Mouse (Mus musculus) midbrain, postnatal 0 days (tissue): ENCODE measurements around the gene Grm8. TPM values are rescaled to one million over a fixed set of nuclear protein-coding genes. Genes with fewer than 3 reads are reported as not detected.

ENCODE experiments used
- ATAC-seq: fragments of 200-750 bp; cut with Nextera tagmentation; 2 replicates; pipeline ENCODE4 v1.8.0; 2017; ENCODE audit warnings: moderate number of reproducible peaks, mild to moderate bottlenecking, moderate TSS enrichment, moderate library complexity; ENCODE audit not compliant: low FRiP score
- DNase-seq: peaks from one replicate; pipeline ENCODE4 v3.0.0-alpha.2; 2015; ENCODE audit warnings: low spot score
- H3K27ac ChIP-seq: fragments of 300-500 bp; sonication (generic); 2 replicates; pipeline ENCODE4 v1.5.1; 2014; ENCODE audit warnings: low read depth, mild to moderate bottlenecking, low read length, mixed read lengths
- H3K27me3 ChIP-seq: fragments of 300-500 bp; sonication (generic); 2 replicates; pipeline ENCODE4 v1.6.1; 2014; ENCODE audit warnings: low read length, control low read depth, mixed read lengths; ENCODE audit not compliant: insufficient read depth
- H3K36me3 ChIP-seq: fragments of 300-500 bp; sonication (generic); 2 replicates; pipeline ENCODE4 v1.6.1; 2014; ENCODE audit warnings: low read length, control low read depth, mixed read lengths; ENCODE audit not compliant: insufficient read depth
- H3K4me1 ChIP-seq: fragments of 300-500 bp; sonication (generic); 2 replicates; pipeline ENCODE4 v1.6.1; 2014; ENCODE audit warnings: mild to moderate bottlenecking, control low read depth, antibody characterized with exemption, low read length, mixed read lengths; ENCODE audit not compliant: insufficient read depth
- H3K4me2 ChIP-seq: fragments of 300-500 bp; sonication (generic); 2 replicates; pipeline ENCODE4 v1.6.1; 2014; ENCODE audit warnings: low read depth, mild to moderate bottlenecking, low read length, mixed read lengths; ENCODE audit not compliant: poor library complexity, severe bottlenecking
- H3K4me3 ChIP-seq: fragments of 300-500 bp; sonication (generic); 2 replicates; pipeline ENCODE4 v1.5.1; 2014; ENCODE audit warnings: low read depth, mild to moderate bottlenecking, low read length, moderate library complexity
- H3K9ac ChIP-seq: fragments of 300-500 bp; sonication (generic); replicated peaks from 2 replicates; pipeline ENCODE4 v1.6.1; 2014; ENCODE audit warnings: mild to moderate bottlenecking, low read length, moderate library complexity, mixed read lengths; ENCODE audit not compliant: poor library complexity, severe bottlenecking
- H3K9me3 ChIP-seq: fragments of 300-500 bp; sonication (generic); 2 replicates; pipeline ENCODE4 v1.6.1; 2016; ENCODE audit warnings: low read length, control low read depth
- CTCF ChIP-seq: IDR thresholded peaks from 2 replicates; pipeline ENCODE4 v1.5.1; 2016; ENCODE audit warnings: antibody characterized with exemption, mild to moderate bottlenecking
- WGBS: fragments of 180-500 bp; shearing (Covaris S2); extraction: QIAGEN DNeasy Blood & Tissue Kit; methylation state at CpG from one replicate; pipeline ENCODE4 v1.1.7; 2014; 5-methylcytosine and 5-hydroxymethylcytosine counted together
- polyA plus RNA-seq: library from polyadenylated mRNA; unstranded; fragments of >200 nt; fragmentation: Nextera tagmentation; extraction: Ambion mirVana; gene quantifications from 2 replicates; pipeline ENCODE4 v1.2.1, GENCODE M21; 2015
- total RNA-seq: library from RNA; depleted of rRNA; stranded (reverse); fragments of >200 nt; gene quantifications from 2 replicates; pipeline ENCODE4 v1.2.3, GENCODE M21; 2014

Gene Grm8
- total and polyA plus RNA-seq, 2 experiments from 2014 or later = 17.4 to 25.8 TPM

DNA sequence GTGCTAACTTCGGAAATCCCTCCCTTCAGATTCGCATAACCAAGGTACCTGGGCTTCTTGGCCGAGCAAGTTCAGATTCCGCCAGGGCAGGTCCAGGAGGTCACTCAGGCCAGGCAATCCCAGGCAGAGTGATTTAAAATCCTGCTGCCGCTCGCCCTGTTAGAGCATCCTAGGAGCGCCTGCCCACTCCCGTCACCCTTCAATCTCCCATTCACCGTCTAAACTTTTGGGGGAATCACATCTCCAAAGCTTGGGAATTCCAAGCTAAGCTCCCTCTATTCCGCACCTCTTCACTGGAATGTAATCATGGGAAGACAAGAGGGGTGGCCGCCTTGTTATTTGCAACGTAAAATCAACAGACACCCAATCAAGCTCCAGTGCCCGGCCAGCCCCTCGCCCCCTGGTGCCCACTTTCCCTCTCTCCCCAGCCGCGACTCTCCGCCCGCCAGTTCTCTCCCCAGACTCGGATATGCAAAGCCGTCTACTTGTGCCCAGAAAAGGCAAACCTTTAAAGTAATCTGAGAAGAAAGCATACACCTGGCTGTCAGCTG, 652 bp downstream of the Grm8 start:
- WGBS = under 1% methylated on average over 20 of the region's 20 CpGs

GRCm38 (mm10) chr6:28133206-28134063, 1.5 kb downstream of the Grm8 start:
- H3K27me3 ChIP-seq = 0 out of 2 replicates have a peak, but pooled peaks cover 7% of the 10 kb centered on the region
- peak overlapping the region; percentile 62 for H3K9ac ChIP-seq
- no peaks in the 10 kb centered on the region for H3K9me3 ChIP-seq
- 0 out of 2 replicates have a peak, but pooled peaks have one; percentile 11 for ATAC-seq
- H3K36me3 ChIP-seq = no peaks in the 10 kb centered on the region
- WGBS = 2% methylated on average over 33 of the region's 38 CpGs
- peak overlapping the region; percentile 91 for H3K4me2 ChIP-seq
- peak overlapping the region; percentile 65 for H3K27ac ChIP-seq
- DNase-seq = peak; percentile 24
- TF ChIP-seq CTCF = no peak
- peak overlapping the region; percentile 68 for H3K4me3 ChIP-seq
- peaks cover 9% of the 10 kb centered on the region; the same call in 1 of the 2 replicates for H3K4me1 ChIP-seq

More for the DNA sequence above, 652 bp downstream of the Grm8 start:
- DNase-seq (peak; percentile 34), ATAC-seq (no peak)
- peak; percentile 58 for TF ChIP-seq CTCF
- no peaks in the 10 kb centered on the region for H3K36me3 ChIP-seq
- H3K4me2 ChIP-seq = peak overlapping the region; percentile 91
- H3K4me3 ChIP-seq = peak overlapping the region; percentile 68
- 0 out of 2 replicates have a peak, but pooled peaks cover 7% of the 10 kb centered on the region for H3K27me3 ChIP-seq
- H3K9me3 ChIP-seq = no peaks in the 10 kb centered on the region
- no peak overlapping the region for H3K27ac ChIP-seq
- peaks cover 9% of the 10 kb centered on the region; the same call in 1 of the 2 replicates for H3K4me1 ChIP-seq
- peak overlapping the region; percentile 62 for H3K9ac ChIP-seq

DNA sequence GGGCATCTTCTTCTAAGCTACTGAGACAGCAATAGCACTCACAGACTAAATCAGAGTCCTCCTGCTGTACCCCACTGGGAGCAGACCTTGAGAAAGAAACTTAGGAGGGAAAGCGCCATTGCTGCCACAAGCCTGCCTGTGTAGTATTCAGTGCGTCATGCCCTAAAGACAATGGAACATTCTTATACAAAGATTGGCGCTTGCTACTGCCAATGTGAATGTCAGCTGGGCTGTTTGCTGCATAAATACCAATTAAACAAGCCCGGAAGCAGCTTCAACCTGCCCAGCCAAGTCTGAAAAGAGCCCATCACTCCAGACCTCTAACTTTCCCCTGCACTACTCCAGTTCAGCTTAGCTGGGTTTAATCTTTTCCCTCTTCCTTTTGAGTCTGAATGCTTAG, 2.9 kb downstream of the Grm8 start:
- H3K4me2 ChIP-seq = peak overlapping the region; percentile 91
- 0 out of 2 replicates have a peak overlapping the region, but pooled peaks have one; percentile 51 for H3K27ac ChIP-seq
- H3K36me3 ChIP-seq = no peaks in the 10 kb centered on the region
- peak overlapping the region; percentile 68 for H3K4me3 ChIP-seq
- peaks cover 9% of the 10 kb centered on the region; the same call in 1 of the 2 replicates for H3K4me1 ChIP-seq
- H3K27me3 ChIP-seq = 0 out of 2 replicates have a peak, but pooled peaks cover 7% of the 10 kb centered on the region
- TF ChIP-seq CTCF = no peak
- no peak for ATAC-seq
- peak overlapping the region; percentile 37; the same call in 1 of the 2 replicates for H3K9ac ChIP-seq
- DNase-seq = peak; percentile 49
- WGBS = 13% methylated on average over 4 of the region's 4 CpGs
- H3K9me3 ChIP-seq = no peaks in the 10 kb centered on the region

DNA sequence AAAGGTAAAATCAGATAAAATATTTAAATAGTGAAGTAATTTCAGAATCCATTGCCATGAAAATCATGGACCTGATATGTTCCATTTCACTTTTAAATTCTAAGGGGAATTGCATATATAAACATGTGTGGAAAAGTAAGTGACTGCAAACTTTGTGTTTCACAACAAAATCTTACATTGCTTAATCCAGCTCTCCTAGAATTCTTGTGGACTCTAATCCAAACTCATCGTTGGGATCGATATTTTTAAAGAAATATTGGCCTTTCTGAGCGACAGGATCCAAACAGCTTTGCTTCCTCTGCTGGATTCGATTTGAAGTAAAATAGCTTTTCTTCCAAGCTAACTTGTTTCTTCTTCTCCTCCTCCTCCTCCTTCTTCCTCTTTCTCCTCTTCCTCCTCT, 6.1 kb downstream of the Grm8 start:
- Histone ChIP-seq H3K9me3 (no peaks in the 10 kb centered on the region), H3K4me1 (peaks cover 9% of the 10 kb centered on the region; the same call in 1 of the 2 replicates), H3K4me3 (no peak overlapping the region), H3K27ac (no peak overlapping the region), H3K9ac (no peak overlapping the region), H3K4me2 (no peak overlapping the region), H3K27me3 (0 out of 2 replicates have a peak, but pooled peaks cover 7% of the 10 kb centered on the region), H3K36me3 (no peaks in the 10 kb centered on the region)
- DNase-seq (no peak), ATAC-seq (no peak)
- WGBS = 95% methylated on average over 4 of the region's 4 CpGs
- TF ChIP-seq CTCF = no peak

- no peaks in the 10 kb centered on the region for H3K27me3 ChIP-seq
- DNase-seq (no peak), ATAC-seq (no peak)
- no peaks in the 10 kb centered on the region for H3K9me3 ChIP-seq
- H3K9ac ChIP-seq = no peak overlapping the region
- H3K27ac ChIP-seq = no peak overlapping the region
- TF ChIP-seq CTCF = no peak
- no peaks in the 10 kb centered on the region for H3K36me3 ChIP-seq
- WGBS = 88% methylated on average over 2 of the region's 2 CpGs
- no peak overlapping the region for H3K4me3 ChIP-seq
- no peak overlapping the region for H3K4me2 ChIP-seq
- H3K4me1 ChIP-seq = no peaks in the 10 kb centered on the region
These were observed 19.5 kb downstream of the Grm8 start for GRCm38 (mm10) chr6:28115519-28115918.

DNA sequence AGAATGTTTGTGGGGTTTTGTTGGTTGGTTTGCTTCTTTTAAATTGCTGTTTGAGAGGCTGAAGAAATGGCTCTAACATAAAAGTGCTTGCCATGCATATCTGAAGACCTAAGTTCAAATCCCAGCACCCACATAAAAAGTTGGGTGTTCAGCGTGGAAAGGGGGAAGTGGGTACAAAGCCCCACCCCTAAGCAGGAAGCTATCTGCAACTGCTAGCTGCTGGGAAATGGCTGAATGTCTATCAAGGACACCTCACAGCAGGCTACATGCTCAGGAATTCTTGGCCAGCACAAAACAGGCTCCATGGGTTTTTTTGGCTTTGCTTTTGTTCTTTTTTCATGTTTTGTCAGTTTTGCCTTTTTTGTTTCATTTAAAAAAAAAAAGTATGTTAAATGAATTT, 20.1 kb downstream of the Grm8 start:
- no peak for TF ChIP-seq CTCF
- no peaks in the 10 kb centered on the region for H3K4me1 ChIP-seq
- no peaks in the 10 kb centered on the region for H3K36me3 ChIP-seq
- H3K4me3 ChIP-seq = no peak overlapping the region
- DNase-seq (no peak), ATAC-seq (no peak)
- WGBS = 84% methylated on average over 1 of the region's 1 CpGs
- no peak overlapping the region for H3K27ac ChIP-seq
- H3K4me2 ChIP-seq = no peak overlapping the region
- no peaks in the 10 kb centered on the region for H3K9me3 ChIP-seq
- no peaks in the 10 kb centered on the region for H3K27me3 ChIP-seq
- no peak overlapping the region for H3K9ac ChIP-seq
